Mouse (Mus musculus) heart, adult 2 months (tissue): ENCODE data around the gene Plxna4.

Source experiments
- CTCF ChIP-seq: fragments of 200-600 bp; IDR thresholded peaks from 2 replicates; pipeline ENCODE4 v1.8.1; 2022; ENCODE audit warnings: antibody characterized with exemption, mild to moderate bottlenecking, moderate library complexity
- EP300 ChIP-seq: fragments of 200-500 bp; IDR thresholded peaks from 2 replicates; pipeline ENCODE4 v1.6.1; 2011; ENCODE audit warnings: low read depth, low read length, control low read depth; ENCODE audit not compliant: insufficient read depth
- POLR2A ChIP-seq: fragments of 200-500 bp; IDR thresholded peaks from 2 replicates; pipeline ENCODE4 v1.6.1; 2011; ENCODE audit warnings: mild to moderate bottlenecking, low read depth, low read length, control low read depth; ENCODE audit not compliant: insufficient read depth

DNA sequence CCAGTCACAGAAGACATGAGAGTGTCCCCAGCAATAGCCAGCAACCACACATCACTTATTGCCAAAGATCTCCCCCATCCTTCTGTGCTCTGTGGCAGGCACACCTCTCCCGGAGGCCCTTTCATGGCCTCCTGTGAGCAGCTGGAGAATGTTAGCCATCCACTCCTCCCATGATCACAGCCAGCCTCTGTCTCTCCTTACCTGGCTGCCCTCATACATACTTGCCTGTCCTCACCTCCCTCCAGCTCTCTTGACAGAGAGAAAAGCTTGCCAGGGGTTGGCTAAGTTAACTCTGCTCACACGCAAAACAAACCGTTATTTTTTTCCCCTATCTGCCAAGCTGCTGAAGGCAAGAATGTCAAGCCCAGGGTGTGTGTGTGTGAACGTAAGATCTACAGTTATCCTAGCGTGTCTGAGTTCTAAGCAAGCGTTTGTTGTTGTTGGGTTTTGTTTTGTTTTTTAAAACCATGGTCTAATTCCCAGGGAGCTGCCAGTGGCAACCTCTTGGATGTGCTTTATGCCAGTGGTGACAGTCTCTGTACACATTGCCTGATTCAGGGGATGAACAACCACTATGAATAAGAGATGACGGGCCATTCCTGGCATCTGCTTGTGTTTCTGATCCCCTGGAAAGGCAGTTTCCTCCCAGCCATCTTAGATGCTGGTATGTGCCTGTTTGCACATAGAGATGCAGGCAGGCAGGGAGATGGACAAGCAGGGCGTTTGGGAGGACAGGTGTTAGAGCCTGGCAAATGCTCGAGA, 257.8 kb downstream of the Plxna4 start:
- no peak for TF ChIP-seq POLR2A
- TF ChIP-seq CTCF, result no peak
- no peak for TF ChIP-seq EP300
